Mouse (Mus musculus) lung, adult 18-20 months (tissue): ENCODE data around the gene Crip3.

Source experiments
- DNase-seq, 2 experiments: peaks; one replicate each; pipeline ENCODE4 v3.0.0; 2022; ENCODE audit warnings: mixed read lengths in 2 of 2

The Crip3 gene

GRCm38 (mm10) chr17:46455110-46455691, 26.5 kb downstream of the Crip3 start:
- peak; percentile 23 to 40 for DNase-seq

DNA sequence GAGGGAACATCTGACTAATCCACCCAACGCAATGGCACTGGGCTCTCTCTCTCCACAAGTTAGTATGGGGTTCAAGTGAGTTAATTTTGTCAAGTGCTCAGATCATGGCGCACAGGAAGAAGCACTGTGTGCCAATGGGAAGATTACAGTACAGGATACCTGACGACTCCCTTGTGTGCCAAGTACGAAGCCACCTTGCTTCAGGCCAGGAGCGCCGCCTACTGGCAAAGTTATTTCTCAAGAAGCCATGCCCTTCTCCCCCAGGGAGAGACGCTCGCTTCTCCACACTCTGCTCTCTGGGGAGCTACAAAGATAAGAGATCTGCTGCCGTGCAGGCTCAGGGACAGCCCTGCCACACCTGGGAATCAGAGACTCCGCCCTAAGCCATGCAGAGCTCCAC, 29.1 kb downstream of the Crip3 start:
- DNase-seq: peak; percentile 9 to 27

DNA sequence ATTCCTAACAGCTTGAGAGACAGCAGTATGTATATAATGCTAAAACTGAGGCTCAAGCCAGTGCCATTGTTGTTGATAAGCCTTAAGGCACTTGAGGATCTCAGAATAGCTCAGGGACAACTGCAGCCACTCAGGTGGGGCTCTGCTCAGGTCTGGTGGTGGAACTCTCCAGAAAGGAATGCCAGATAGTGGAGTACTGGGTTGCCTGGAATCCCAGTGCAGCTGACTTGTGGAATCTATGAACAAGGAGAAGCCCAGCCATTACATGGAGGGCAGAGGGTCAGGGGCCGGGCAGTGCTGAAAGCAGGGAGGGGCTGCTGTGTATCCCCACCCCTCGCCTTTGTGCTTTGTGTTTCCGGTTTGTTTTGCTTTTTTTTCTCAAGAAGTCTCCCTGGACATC, 29.7 kb downstream of the Crip3 start:
- DNase-seq: no peak

- DNase-seq: no peak
Measured at GRCm38 (mm10) chr17:46460673-46461072, 31.9 kb downstream of the Crip3 start.

GRCm38 (mm10) chr17:46461347-46461746, 32.6 kb downstream of the Crip3 start:
- DNase-seq: no peak

DNA sequence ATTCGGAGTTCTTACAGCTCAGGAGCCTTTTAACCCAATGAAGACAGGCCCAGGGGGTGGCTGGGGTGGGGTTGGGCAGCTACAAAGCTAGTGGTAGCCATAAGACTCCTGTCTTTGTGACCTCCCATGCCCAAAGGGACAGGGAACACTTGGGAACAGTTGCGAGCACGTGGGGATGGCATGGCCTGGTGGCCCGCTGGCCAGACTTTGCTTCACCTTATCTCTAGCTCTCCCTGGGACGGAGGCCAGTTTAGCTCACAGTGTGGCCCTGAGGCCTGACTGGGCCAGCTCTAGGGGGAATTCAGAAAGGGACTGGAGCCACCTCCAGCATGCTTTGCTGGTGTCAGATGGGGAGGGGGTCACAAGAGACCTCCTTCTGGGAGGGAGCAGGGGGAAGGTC, 33.5 kb downstream of the Crip3 start:
- DNase-seq: no peak

GRCm38 (mm10) chr17:46467830-46468229, 39.1 kb downstream of the Crip3 start:
- no peak for DNase-seq

GRCm38 (mm10) chr17:46476601-46477000, 47.9 kb downstream of the Crip3 start:
- no peak for DNase-seq

DNA sequence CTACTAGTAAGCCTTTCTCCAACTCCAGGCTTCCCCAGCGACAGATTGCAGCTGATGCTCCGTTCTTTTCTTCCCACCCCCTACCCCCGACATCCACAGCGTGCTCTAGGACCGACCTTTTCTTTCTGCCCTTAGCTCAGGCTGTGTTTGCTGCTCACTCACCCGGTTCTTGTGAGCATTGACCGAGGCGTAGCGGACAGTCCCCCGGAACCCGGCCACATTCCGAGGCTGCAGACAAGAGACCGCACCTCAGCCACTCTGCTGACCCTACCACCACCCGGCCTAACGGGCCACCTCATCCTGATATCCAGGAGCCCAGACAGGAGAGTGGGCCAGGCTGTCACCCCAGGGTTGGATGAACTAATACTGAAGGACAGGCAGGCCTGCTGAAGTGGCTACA, 48.6 kb downstream of the Crip3 start:
- no peak for DNase-seq
